Mouse (Mus musculus): ENCODE data around the gene Parl.

Parl gene

DNA sequence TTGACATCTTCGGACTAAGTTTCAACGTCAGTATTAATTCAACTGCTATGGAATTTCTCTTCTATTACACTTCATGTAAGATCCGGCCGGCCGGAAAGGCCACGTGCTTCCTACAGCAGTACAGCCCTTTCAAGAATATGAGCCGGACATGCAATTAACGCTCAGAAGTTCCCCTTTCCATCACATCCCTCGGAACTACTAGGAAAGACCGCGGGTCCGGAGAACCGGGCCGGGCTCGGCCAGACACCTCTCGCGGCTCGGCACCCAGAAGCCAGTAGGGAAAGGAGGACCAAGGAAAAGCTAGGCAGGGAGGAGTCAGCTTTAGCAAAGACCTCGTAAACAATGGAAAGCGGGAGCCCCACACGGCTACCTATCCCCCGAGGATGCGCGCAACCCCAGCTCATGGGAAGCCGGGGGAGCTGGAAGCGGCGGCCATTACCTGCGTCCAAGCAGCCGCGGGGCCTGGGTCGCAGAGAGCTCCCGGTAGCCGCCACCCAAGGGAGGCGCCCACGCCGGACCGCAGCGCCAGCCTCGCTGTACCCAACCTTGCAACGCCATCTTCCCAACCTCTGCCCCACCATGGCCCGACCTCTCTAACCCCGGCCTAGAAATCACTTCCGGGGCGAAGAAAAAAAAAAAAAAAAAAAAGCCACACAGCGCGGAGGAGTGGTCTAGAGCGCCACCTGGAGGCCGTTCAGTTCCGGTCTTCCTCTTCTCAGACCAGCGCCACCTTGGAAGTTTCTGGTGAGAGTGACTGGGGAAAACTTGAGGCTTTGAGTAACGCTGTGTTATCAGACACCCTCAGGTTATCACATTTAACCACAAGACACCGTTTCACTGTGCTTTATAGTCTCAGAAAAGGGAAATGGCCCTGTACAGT is at the start of gene Parl:
Parl (minus strand) TSS at position 618 of the 880 bp plus-strand sequence.
- in situ Hi-C loops (cut with MboI, MseI) = no loop called here

DNA sequence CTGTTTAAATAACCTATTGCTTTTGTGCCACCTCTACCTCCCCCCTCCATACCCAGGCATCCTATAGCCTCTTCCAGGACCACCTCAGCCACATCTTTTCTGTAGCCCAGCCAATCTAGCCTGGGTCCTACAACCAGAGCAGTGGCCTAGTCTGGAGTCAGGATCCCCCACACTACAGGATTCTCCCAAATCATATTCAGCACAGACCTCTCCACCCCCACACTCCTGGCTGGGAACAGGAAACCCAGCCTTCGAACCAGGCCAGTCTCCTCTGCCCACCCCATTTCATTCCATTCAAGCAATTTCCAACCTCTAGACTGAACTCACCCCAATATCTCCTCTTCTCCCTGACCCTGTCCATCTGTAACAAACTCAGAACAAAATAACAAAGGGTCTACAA is 43.3 kb upstream of the Parl start:
- in situ Hi-C loops (cut with MboI, MseI) = no loop called here

GRCm38 (mm10) chr16:20338616-20339015 is 36.4 kb upstream of the Parl start:
- in situ Hi-C loops (cut with MboI, MseI) = no loop called here

GRCm38 (mm10) chr16:20334918-20335317 is 32.7 kb upstream of the Parl start:
- in situ Hi-C loops (cut with MboI, MseI) = no loop called here

GRCm38 (mm10) chr16:20328306-20328705 is 26.1 kb upstream of the Parl start:
- in situ Hi-C loops (cut with MboI, MseI) = no loop called here

DNA sequence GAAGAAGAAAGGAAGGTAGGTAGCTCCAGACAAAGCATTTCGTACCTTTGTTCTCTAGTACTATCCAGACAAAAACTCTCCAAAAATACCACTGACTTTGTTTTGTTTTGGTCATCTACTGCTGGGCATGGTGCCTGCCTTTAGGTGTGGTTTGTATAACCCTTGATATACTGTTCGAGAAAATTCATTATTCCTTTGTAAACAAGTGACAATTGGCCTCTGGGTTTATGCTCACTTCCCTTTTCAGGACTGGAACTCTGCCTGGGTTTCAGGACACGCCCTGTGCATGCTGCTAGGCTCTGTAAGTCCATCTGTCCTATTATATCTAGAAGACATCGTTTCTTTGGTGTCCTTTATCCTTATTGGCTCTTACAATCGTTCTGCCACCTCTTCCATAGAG is 23.1 kb upstream of the Parl start, which contains the start of gene Cyp2ab1:
Cyp2ab1 (minus strand) TSS at position 119 of the 400 bp plus-strand sequence.
- in situ Hi-C loops (cut with MboI, MseI) = no loop called here

DNA sequence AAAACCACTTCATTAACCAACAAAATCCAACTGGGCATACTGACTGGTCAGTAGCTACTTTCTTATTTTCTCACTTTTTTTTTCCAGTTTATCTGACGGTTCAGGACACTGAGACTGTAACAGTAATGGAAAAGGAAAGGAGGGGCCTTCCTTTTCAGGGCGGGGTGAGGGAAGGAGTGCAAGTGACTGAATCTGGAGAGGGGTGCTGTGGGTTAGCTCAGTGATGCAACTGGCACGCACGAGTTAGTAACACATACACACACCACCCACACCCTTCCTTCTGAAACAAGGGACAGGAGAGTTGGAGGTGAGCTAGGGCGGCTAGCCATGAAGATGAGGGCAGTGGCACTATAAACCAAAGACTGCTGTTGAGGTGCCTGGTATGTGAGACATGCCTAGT is 21.7 kb upstream of the Parl start:
- in situ Hi-C loops (cut with MboI, MseI) = no loop called here

DNA sequence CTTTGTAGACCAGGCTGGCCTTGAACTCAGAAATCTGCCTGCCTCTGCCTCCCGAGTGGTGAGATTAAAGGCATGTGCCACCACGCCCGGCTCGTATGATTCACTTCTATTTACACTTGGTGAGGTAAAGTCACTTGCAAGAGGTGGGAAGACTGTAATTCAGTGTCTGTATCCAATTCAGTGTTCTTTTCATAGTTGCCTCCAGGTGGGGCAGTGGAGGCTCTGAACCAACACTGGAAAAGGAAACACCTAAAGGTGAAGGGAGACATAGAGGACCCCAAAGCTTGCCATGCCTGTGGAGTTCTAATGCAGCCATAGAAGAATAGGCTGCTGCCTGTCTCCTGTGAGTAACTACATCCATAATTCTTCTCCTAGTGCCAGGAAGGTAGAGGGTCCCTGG is 20.1 kb upstream of the Parl start:
- in situ Hi-C loops (cut with MboI, MseI) = no loop called here

GRCm38 (mm10) chr16:20316770-20317169 is 14.6 kb upstream of the Parl start:
- in situ Hi-C loops (cut with MboI, MseI) = loop anchor here (10.0 kb wide), 1 partner anchor 168 kb away; no protein-coding TSS in a partner anchor

DNA sequence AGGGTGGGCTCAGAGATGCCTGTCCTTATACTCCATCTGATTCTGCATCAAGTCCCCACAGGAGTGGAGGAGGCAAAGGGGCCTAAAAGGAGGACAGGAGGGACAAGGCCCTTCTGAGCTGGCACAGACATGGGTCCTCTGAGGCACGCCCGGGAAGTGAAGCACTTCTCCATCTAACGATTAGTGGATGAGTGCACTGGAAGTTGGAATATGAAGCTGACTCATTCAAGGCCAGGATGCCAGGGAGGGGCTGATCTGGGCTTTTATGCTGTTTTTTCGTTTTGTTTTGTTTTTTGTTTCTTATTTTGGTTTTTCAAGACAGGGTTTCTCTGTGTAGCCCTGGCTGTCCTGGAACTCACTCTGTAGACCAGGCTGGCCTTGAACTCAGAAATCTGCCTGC is 13.1 kb upstream of the Parl start:
- in situ Hi-C loops (cut with MboI, MseI) = loop anchor here (10.0 kb wide), 1 partner anchor 170 kb away; no protein-coding TSS in a partner anchor

DNA sequence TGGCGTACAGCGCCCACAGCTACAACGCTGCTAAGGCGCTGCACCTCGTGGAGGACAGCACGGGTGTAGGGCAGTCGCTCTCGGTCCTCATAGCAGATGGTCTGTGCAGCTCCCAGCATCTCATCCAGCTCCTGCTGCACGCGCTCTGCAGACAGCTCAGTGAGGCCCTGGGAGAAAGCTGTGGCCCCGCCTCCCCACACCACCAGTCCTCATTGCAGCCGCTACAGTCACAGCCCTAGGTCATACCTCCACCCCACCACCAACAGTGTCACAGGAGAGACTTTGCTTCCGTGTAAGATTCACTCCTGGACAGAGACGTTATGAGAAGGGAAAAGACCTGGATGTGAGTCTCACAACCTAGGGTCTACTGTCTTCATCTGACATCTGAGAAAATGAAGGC is 10.1 kb upstream of the Parl start:
- in situ Hi-C loops (cut with MboI, MseI) = loop anchor here (10.0 kb wide), 1 partner anchor 173 kb away; no protein-coding TSS in a partner anchor

- in situ Hi-C loops (cut with MboI, MseI) = no loop called here
Measured at GRCm38 (mm10) chr16:20300076-20300475, 2.1 kb downstream of the Parl start.

DNA sequence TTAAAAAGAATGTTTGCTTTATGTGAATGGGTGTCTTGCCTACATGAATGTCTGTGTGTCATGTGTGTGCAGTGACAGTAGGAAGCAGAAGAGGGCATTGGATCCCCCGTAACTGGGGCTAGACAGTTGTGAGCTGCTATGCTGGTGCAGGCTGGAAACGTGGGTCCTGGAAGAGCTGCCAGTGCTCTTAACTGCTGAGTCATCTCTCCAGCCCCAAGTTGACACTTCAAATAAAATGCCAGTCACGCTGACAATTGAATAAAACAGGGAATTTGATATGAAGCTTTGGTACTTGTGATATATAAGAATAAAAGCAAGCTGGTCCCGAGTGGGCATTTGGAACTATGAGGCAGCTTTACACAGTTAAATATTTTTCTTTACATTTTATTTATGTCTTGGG is 21.9 kb downstream of the Parl start:
- in situ Hi-C loops (cut with MboI, MseI) = no loop called here

- in situ Hi-C loops (cut with MboI, MseI) = no loop called here
Measured at GRCm38 (mm10) chr16:20279395-20279794, 22.8 kb downstream of the Parl start.

GRCm38 (mm10) chr16:20272994-20273393 is 29.2 kb downstream of the Parl start:
- in situ Hi-C loops (cut with MboI, MseI) = loop anchor here (5.0 kb wide), 1 partner anchor 51 kb away; no protein-coding TSS in a partner anchor

DNA sequence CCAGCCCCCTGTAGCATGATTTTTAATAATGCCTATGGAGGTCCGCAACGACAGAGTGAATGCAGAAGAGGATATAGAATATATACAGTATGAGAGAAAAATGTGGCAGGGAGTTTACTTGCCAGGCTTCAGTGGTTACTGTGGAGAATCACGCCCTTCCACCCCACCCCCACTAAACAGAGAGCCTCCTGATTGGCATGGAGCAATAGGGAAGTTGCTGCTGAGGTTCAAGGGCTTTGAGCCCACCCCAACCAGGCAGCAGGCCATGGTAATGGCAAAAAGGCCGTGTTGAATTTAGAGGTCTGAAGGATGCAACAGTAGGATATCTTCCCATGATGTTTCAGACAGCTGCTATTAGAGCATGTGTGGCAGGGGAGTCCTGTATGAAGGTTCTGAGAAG is 30.8 kb downstream of the Parl start:
- in situ Hi-C loops (cut with MboI, MseI) = loop anchor here (5.0 kb wide), 1 partner anchor 49 kb away; no protein-coding TSS in a partner anchor

DNA sequence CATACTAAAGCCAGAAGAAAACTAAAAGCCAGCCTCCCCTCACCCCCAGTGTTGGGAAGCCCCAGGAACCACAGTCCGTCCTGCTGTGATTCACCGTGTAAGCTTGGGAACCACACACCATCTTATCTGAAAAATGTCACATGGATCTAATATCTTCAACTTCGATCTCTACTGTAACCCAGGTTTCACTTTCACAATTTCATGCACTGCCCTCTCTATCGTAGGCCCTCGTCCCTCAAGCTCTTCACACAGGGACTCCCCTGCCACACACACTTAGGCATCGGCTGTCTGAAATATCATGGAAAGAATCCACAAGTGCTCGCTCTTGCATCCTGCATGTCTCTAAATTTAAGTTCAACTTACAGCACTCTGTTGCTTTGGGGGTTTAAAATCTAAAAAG is 37.1 kb downstream of the Parl start:
- in situ Hi-C loops (cut with MboI, MseI) = no loop called here

GRCm38 (mm10) chr16:20257926-20258325 is 44.3 kb downstream of the Parl start:
- in situ Hi-C loops (cut with MboI, MseI) = no loop called here

DNA sequence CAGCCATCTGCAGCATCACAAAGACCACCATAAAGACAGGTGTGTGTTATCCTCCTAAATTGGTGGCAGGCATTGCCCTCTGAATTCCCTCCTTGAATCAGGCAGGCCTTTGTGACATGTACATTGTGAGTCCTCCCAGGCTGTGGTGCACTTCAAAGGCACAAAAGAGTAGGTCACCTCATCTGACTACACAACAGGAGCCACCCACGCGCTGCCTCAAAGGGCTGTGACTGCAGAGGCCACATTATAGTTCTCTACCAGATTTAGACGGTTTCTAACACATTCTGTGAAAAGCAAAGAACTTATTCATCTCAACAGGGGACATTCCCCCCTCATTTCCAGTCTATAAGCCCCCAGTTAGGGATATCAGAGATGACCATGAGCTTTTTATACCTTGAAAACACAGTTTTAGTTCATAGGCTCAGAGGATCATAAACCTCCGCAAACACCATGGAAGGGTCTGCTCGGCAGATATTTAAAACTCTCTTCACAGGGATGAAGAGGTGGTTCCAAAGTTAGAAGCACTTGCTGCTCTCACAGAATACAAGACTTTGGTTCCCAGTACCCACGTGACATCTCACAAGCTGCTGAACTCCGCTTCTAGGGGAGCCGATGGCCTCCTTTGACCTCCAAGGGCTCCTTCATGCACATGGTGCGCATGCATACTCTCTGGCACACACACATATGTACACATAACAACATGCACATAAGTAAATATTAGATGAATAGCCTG is 53.6 kb downstream of the Parl start:
- in situ Hi-C loops (cut with MboI, MseI) = no loop called here

GRCm38 (mm10) chr16:20247103-20247502 is 55.1 kb downstream of the Parl start:
- in situ Hi-C loops (cut with MboI, MseI) = no loop called here

GRCm38 (mm10) chr16:20240468-20241414 is 61.4 kb downstream of the Parl start, which contains the start of gene Map6d1:
Gene Map6d1, minus strand, starts transcription at chr16:20241358.
- in situ Hi-C loops (cut with MboI, MseI) = no loop called here
